Mouse (Mus musculus) lung, postnatal 0 days (tissue): ENCODE measurements around the gene Kif11. TPM values are rescaled to one million over a fixed set of nuclear protein-coding genes. Genes with fewer than 3 reads are reported as not detected.

Experiments
- ATAC-seq: fragments of 200-750 bp; cut with Nextera tagmentation; 2 replicates; pipeline ENCODE4 v1.8.0; 2017; ENCODE audit warnings: moderate library complexity
- DNase-seq: peaks from one replicate; pipeline ENCODE4 v3.0.0-alpha.2; 2016; ENCODE audit warnings: low spot score
- H3K27ac ChIP-seq: fragments of 300-500 bp; sonication (generic); 2 replicates; pipeline ENCODE4 v1.5.1; 2014; ENCODE audit warnings: antibody characterized with exemption, mild to moderate bottlenecking, low read length, mixed read lengths
- H3K27me3 ChIP-seq: fragments of 300-500 bp; sonication (generic); replicated peaks from 2 replicates; pipeline ENCODE4 v1.6.1; 2014; ENCODE audit warnings: low read length, mixed read lengths; ENCODE audit not compliant: insufficient read depth
- H3K36me3 ChIP-seq: fragments of 300-500 bp; sonication (generic); 2 replicates; pipeline ENCODE4 v1.6.1; 2014; ENCODE audit warnings: low read length, mixed read lengths; ENCODE audit not compliant: insufficient read depth
- H3K4me1 ChIP-seq: fragments of 300-500 bp; sonication (generic); 2 replicates; pipeline ENCODE4 v1.6.1; 2014; ENCODE audit warnings: antibody characterized with exemption, low read depth, low read length, mixed read lengths; ENCODE audit not compliant: insufficient read depth
- H3K4me2 ChIP-seq: fragments of 300-500 bp; sonication (generic); replicated peaks from 2 replicates; pipeline ENCODE4 v1.6.1; 2014; ENCODE audit warnings: low read depth, mild to moderate bottlenecking, low read length, moderate library complexity, mixed read lengths
- H3K4me3 ChIP-seq: fragments of 300-500 bp; sonication (generic); 2 replicates; pipeline ENCODE4 v1.5.1; 2014; ENCODE audit warnings: low read depth, low read length
- H3K9ac ChIP-seq: fragments of 300-500 bp; sonication (generic); replicated peaks from 2 replicates; pipeline ENCODE4 v1.6.1; 2014; ENCODE audit warnings: low read depth, mild to moderate bottlenecking
- H3K9me3 ChIP-seq: fragments of 300-500 bp; sonication (generic); 2 replicates; pipeline ENCODE4 v1.6.1; 2016; ENCODE audit warnings: low read length, mixed read lengths
- CTCF ChIP-seq: IDR thresholded peaks from 2 replicates; pipeline ENCODE4 v1.5.1; 2016; ENCODE audit warnings: antibody characterized with exemption, mild to moderate bottlenecking
- EP300 ChIP-seq: IDR thresholded peaks from 2 replicates; pipeline ENCODE4 v1.6.1; 2016; ENCODE audit warnings: antibody characterized with exemption, mild to moderate bottlenecking, control low read depth
- WGBS: fragments of 180-500 bp; shearing (Covaris S2); extraction: QIAGEN DNeasy Blood & Tissue Kit; methylation state at CpG from one replicate; pipeline ENCODE4 v1.1.7; 2014; 5-methylcytosine and 5-hydroxymethylcytosine counted together
- polyA plus RNA-seq: library from polyadenylated mRNA; unstranded; fragments of >200 nt; fragmentation: Nextera tagmentation; extraction: Ambion mirVana; gene quantifications from 2 replicates; pipeline ENCODE4 v1.2.1, GENCODE M21; 2015

The Kif11 gene
- polyA plus RNA-seq, 1 experiment from 2014 or later: 2.1 TPM

DNA sequence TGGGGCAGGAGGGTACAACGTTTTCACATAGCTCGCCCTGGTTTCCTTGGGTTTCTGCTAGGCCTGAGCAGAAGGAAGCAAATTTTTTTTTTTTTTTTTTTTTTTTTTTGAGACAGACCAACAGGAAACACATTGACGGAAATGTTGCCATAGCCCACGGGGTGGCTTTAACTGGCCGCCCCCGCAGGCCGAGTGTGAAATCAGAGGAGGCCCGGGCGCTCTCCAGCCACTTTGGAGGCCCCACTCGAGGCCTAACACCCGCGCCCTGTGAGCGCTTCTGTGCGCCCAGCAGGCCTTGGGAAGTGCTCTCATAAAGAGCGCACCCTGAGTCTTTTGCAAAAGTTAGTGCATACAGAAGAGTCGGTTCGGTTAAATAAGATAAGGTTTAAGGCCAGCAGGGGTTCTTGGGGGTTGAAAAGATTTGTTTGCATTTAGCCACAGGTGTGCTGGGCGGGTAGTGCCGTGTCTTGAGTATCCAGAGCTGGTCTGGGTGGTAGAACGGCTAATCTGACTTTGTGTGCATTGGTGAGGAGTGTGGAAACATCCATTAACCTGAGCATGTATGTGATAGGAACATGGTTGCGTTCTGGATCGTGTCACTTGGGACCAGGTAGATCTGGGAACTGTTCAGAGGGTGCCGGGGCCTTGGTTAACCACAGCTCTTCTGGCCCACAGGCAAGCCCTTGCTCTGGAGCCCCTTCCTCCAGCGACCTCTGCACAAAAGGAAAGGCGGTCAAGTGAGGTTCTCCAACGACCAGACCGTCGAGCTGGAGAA lies 60.5 kb downstream of the Kif11 start:
- Histone ChIP-seq H3K36me3 (no peaks in the 10 kb centered on the region), H3K27me3 (peaks cover 33% of the 10 kb centered on the region; the same call in 1 of the 2 replicates), H3K4me3 (peak overlapping the region; percentile 72), H3K4me1 (peaks cover 7% of the 10 kb centered on the region), H3K27ac (peak overlapping the region; percentile 91), H3K9ac (no peak overlapping the region), H3K4me2 (peak overlapping the region; percentile 88), H3K9me3 (no peaks in the 10 kb centered on the region)
- DNase-seq: peak; percentile 56
- no peak for TF ChIP-seq EP300
- 13% methylated on average over 28 of the region's 28 CpGs for WGBS
- ATAC-seq: no peak

- Histone ChIP-seq H3K27me3 (peaks cover 33% of the 10 kb centered on the region; the same call in 1 of the 2 replicates), H3K4me1 (peaks cover 7% of the 10 kb centered on the region), H3K4me3 (peak overlapping the region; percentile 72; the same call in 1 of the 2 replicates), H3K36me3 (no peaks in the 10 kb centered on the region), H3K4me2 (peak overlapping the region; percentile 88), H3K9me3 (no peaks in the 10 kb centered on the region), H3K9ac (no peak overlapping the region), H3K27ac (no peak overlapping the region)
- no peak for DNase-seq
- WGBS: 29% methylated on average over 14 of the region's 14 CpGs
- ATAC-seq: no peak
- no peak for TF ChIP-seq CTCF
- TF ChIP-seq EP300: no peak
Measured at GRCm38 (mm10) chr19:37437289-37437606, 61.0 kb downstream of the Kif11 start.

DNA sequence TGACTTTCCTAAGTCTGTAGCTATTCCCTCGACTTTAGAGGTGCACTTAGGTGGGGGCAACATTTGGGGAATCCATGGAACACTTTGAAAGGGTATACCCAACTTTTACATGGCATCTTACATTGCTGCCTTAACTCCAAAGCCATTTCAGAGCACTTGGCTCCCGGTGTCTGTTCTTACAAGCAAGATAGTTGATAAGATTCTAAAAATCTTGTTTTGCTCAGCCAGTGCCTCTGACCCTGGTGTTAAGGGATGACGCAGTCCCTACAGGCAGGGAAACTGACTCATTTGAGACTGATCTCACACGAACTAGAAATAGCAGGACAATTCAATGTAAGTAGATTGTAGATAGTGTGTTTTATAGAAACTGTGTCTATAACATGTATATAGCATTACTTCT lies 64.0 kb downstream of the Kif11 start:
- Histone ChIP-seq H3K4me3 (no peak overlapping the region), H3K27me3 (peaks cover 12% of the 10 kb centered on the region; the same call in 1 of the 2 replicates), H3K9ac (no peak overlapping the region), H3K9me3 (no peaks in the 10 kb centered on the region), H3K27ac (no peak overlapping the region), H3K4me2 (no peak overlapping the region), H3K36me3 (no peaks in the 10 kb centered on the region), H3K4me1 (no peaks in the 10 kb centered on the region; the same call in 1 of the 2 replicates)
- TF ChIP-seq CTCF (no peak), EP300 (no peak)
- DNase-seq: no peak
- 77% methylated on average over 4 of the region's 4 CpGs for WGBS
- ATAC-seq: no peak

DNA sequence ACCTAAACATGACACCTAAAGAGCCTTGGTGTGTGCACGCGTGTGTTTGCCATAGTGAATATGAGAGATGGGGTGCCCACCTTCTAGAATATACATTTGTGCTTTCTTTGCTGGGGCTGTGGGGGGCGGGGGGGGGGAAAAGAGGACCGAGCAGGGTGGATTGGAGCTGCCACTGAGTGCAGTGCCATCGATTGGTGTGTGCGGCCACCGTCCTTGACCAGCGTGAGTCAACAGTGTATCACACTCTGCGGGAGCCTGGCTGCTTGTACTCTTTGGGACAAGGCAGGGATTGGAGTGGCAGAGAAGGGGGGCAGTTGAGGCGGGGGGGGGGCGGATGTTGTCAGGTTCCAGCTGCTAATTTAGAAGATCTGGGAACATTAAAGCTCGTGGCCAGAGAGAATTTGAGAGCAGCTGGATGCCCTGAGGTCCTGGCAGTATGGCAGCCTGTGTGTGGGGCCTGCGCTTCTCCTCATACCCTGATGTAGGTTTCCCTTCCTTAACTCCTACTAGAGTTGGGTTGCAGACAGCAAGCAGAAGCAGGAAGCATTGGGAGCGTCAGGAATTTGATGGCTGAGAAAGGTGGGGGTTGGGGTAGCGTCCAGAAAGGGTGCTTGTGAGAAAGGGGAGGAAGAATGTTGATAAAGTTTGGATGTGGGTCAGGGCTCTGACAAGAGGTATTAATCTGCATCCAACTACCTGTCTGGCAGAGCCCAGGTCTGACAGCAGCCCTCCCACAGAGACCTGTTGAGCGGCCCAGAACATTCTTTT lies 64.7 kb downstream of the Kif11 start:
- ATAC-seq (no peak), DNase-seq (no peak)
- Histone ChIP-seq H3K4me1 (no peaks in the 10 kb centered on the region), H3K9ac (no peak overlapping the region), H3K4me3 (no peak overlapping the region), H3K36me3 (no peaks in the 10 kb centered on the region), H3K27me3 (0 out of 2 replicates have a peak, but pooled peaks cover 9% of the 10 kb centered on the region), H3K9me3 (no peaks in the 10 kb centered on the region), H3K4me2 (no peak overlapping the region), H3K27ac (no peak overlapping the region)
- TF ChIP-seq CTCF (no peak), EP300 (no peak)
- 66% methylated on average over 15 of the region's 16 CpGs for WGBS

- Histone ChIP-seq H3K4me2 (no peak overlapping the region), H3K9me3 (no peaks in the 10 kb centered on the region), H3K9ac (no peak overlapping the region), H3K4me1 (no peaks in the 10 kb centered on the region), H3K4me3 (no peak overlapping the region), H3K27me3 (no peaks in the 10 kb centered on the region), H3K27ac (no peak overlapping the region), H3K36me3 (no peaks in the 10 kb centered on the region)
- DNase-seq: no peak
- ATAC-seq: no peak
- no peak for TF ChIP-seq CTCF
- TF ChIP-seq EP300: no peak
- WGBS: 50% methylated on average over 10 of the region's 10 CpGs
Measured at GRCm38 (mm10) chr19:37442524-37443286, 66.5 kb downstream of the Kif11 start.

GRCm38 (mm10) chr19:37443631-37444140 lies 67.5 kb downstream of the Kif11 start:
- Histone ChIP-seq H3K4me1 (no peaks in the 10 kb centered on the region), H3K27me3 (no peaks in the 10 kb centered on the region), H3K4me3 (no peak overlapping the region), H3K4me2 (no peak overlapping the region), H3K9me3 (no peaks in the 10 kb centered on the region), H3K27ac (no peak overlapping the region), H3K36me3 (no peaks in the 10 kb centered on the region), H3K9ac (no peak overlapping the region)
- TF ChIP-seq CTCF: no peak
- TF ChIP-seq EP300: no peak
- no peak for DNase-seq
- WGBS: 39% methylated on average over 4 of the region's 4 CpGs
- no peak for ATAC-seq
